20 mouse cellular contexts compared by ENCODE assay signal in genomic region chr1:132060036-132060769, GRCm38 (mm10). TPM values are rescaled to one million over a fixed set of nuclear protein-coding genes. Genes with fewer than 3 reads are reported as not detected.
DNase-seq lines count a peak whose midpoint lies in the region; ATAC-seq lines count a peak whose summit lies in the region.
"Had no signal": no experiment of that assay in that cellular context is flagged by ENCODE, and none has a peak within 500 bp of the region (broad histone marks: within the 10 kb centered on the region; RNA-seq: fewer than 3 reads in every experiment).

No protein-coding gene starts in this region.

- DNase-seq in kidney, postnatal 14 days = peak; percentile 32
- DNase-seq in kidney, adult 9 months = no peak
- DNase-seq in A20 (ENCODE audit: low read depth, low spot score) = peak; percentile 22
- peak; percentile 33 for DNase-seq in splenic B cell, adult 2 months (ENCODE audit: low read depth, low spot score)
- no peak for DNase-seq in ovary, postnatal 36 days (ENCODE audit: low spot score)
- no peak for DNase-seq in heart, postnatal 10 days
- DNase-seq: adrenal gland, postnatal 36 days; cerebellum, adult 8-10 months; cerebellum, postnatal 14 days; gastrocnemius, postnatal 25 days; heart, adult 11 months; heart, postnatal 4 days had no signal

- no peaks in the 10 kb centered on the region for H3K36me3 ChIP-seq in splenic B cell, adult 2 months (ENCODE audit: control insufficient read depth, insufficient read depth, low read length, poor library complexity, severe bottlenecking)
- H3K36me3 ChIP-seq: embryonic facial prominence, embryonic 13.5 days; forebrain, embryonic 12.5 days; heart, embryonic 13.5 days; hindbrain, embryonic 12.5 days had no signal

- no peaks in the 10 kb centered on the region for H3K27me3 ChIP-seq in splenic B cell, adult 2 months (ENCODE audit: control insufficient read depth, insufficient read depth, low read length, poor library complexity, severe bottlenecking)
- H3K27me3 ChIP-seq: forebrain, embryonic 12.5 days had no signal

- ATAC-seq in common myeloid progenitor, adult 5-6 weeks (replicated peaks; ENCODE audit: low read depth, poor library complexity, severe bottlenecking) = 0 out of 2 replicates have a peak, but pooled peaks have one; percentile 47
- ATAC-seq: forebrain, embryonic 16.5 days; hindbrain, embryonic 16.5 days; inflammation-experienced regulatory T-cells, adult 6 months had no signal

- intact Hi-C loops in heart, postnatal 10 days (cut with DNase I) = no loop called here

RNA-seq across cellular contexts. Expression of gene Mfsd4a, which starts 7.7 kb away (rescaled TPM):
- total RNA-seq in common myeloid progenitor, adult 5-6 weeks (2017) = 0.63 and 5.5 TPM in 2 replicates
- 1 to 10 TPM; 1.7 TPM for total RNA-seq in heart, postnatal 10 days (2021)

RNA-seq across cellular contexts. Expression of gene Elk4, which starts 52.8 kb away (rescaled TPM):
- total RNA-seq in common myeloid progenitor, adult 5-6 weeks (2017) = 86.9 and 112 TPM in 2 replicates
- 100 to 1,000 TPM; 133 to 138 TPM for total RNA-seq in heart, postnatal 10 days (2021)

Comparison
In these comparisons a context has a peak if more than half of its experiments do, and no peak if none do; other contexts are left out.
1. DNase-seq: peak in kidney, postnatal 14 days (single experiment), A20 (single experiment) and splenic B cell, adult 2 months (single experiment); none in kidney, adult 9 months (single experiment), ovary, postnatal 36 days (single experiment) and heart, postnatal 10 days (0 of 2).